Mouse (Mus musculus) olfactory bulb, adult 2 months (tissue): ENCODE data around the gene Rapgef2. TPM values are rescaled to one million over a fixed set of nuclear protein-coding genes. Genes with fewer than 3 reads are reported as not detected.

Source experiments
- H3K27ac ChIP-seq: fragments of 200-500 bp; 2 replicates; pipeline ENCODE4 v1.5.1; 2012; ENCODE audit warnings: low read depth, low read length; ENCODE audit not compliant: insufficient read depth
- H3K4me1 ChIP-seq: fragments of 200-500 bp; 2 replicates; pipeline ENCODE4 v1.6.1; 2012; ENCODE audit warnings: low read length; ENCODE audit not compliant: control insufficient read depth, insufficient read depth
- H3K4me3 ChIP-seq: fragments of 200-500 bp; 2 replicates; pipeline ENCODE4 v1.5.1; 2012; ENCODE audit warnings: mild to moderate bottlenecking, low read depth, low read length, moderate library complexity; ENCODE audit not compliant: insufficient read depth
- CTCF ChIP-seq: fragments of 200-500 bp; IDR thresholded peaks from 2 replicates; pipeline ENCODE4 v1.5.1; 2012; ENCODE audit warnings: low read depth, mild to moderate bottlenecking, low read length, moderate library complexity; ENCODE audit not compliant: insufficient read depth
- POLR2A ChIP-seq: fragments of 200-500 bp; IDR thresholded peaks from 2 replicates; pipeline ENCODE4 v1.6.1; 2012; ENCODE audit warnings: mild to moderate bottlenecking, low read depth, low read length, moderate library complexity; ENCODE audit not compliant: insufficient read depth
- WGBS: fragments of 180-500 bp; shearing (Covaris S2); methylation state at CpG from one replicate; pipeline ENCODE4 v1.1.7; 2018; 5-methylcytosine and 5-hydroxymethylcytosine counted together
- polyA plus RNA-seq: library from polyadenylated mRNA; stranded (reverse); fragments of >200 nt; gene quantifications from 2 replicates; pipeline ENCODE4 v1.2.4, GENCODE M21; 2012; ENCODE audit warnings: low replicate concordance; ENCODE audit not compliant: missing spikeins, insufficient read depth, insufficient read length

Rapgef2 gene
- polyA plus RNA-seq, 1 experiment, result 61.7 TPM

- TF ChIP-seq POLR2A (no peak), CTCF (no peak)
- WGBS, result 55% methylated on average over 8 of the region's 8 CpGs
- Histone ChIP-seq H3K4me3 (no peak overlapping the region), H3K4me1 (peaks cover 16% of the 10 kb centered on the region), H3K27ac (no peak overlapping the region)
Measured at GRCm38 (mm10) chr3:79269872-79270271, 16.4 kb downstream of the Rapgef2 start.

- Histone ChIP-seq H3K4me1 (peaks cover 11% of the 10 kb centered on the region), H3K27ac (no peak overlapping the region), H3K4me3 (no peak overlapping the region)
- TF ChIP-seq CTCF, result no peak
- 76% methylated on average over 6 of the region's 6 CpGs for whole genome bisulfite sequencing
Measured at GRCm38 (mm10) chr3:79266976-79267375, 19.3 kb downstream of the Rapgef2 start.

GRCm38 (mm10) chr3:79261816-79262316, 24.5 kb downstream of the Rapgef2 start:
- TF ChIP-seq CTCF (no peak), POLR2A (no peak)
- no peak overlapping the region for H3K27ac ChIP-seq

GRCm38 (mm10) chr3:79254023-79254422, 32.3 kb downstream of the Rapgef2 start:
- Histone ChIP-seq H3K4me3 (no peak overlapping the region), H3K27ac (no peak overlapping the region), H3K4me1 (peaks cover 9% of the 10 kb centered on the region)
- no peak for TF ChIP-seq CTCF
- TF ChIP-seq POLR2A, result no peak
- WGBS, result 92% methylated on average over 3 of the region's 3 CpGs

More at GRCm38 (mm10) chr3:79261816-79262316, 24.5 kb downstream of the Rapgef2 start:
- no peak overlapping the region for H3K4me3 ChIP-seq
- peaks cover 2% of the 10 kb centered on the region; the same call in 1 of the 2 replicates for H3K4me1 ChIP-seq
- WGBS, result 79% methylated on average over 6 of the region's 6 CpGs

- no peak overlapping the region for H3K27ac ChIP-seq
- 48% methylated on average over 9 of the region's 9 CpGs for WGBS
- H3K4me3 ChIP-seq, result no peak overlapping the region
- TF ChIP-seq POLR2A, result no peak
- no peak for TF ChIP-seq CTCF
- peaks cover 11% of the 10 kb centered on the region for H3K4me1 ChIP-seq
Measured at GRCm38 (mm10) chr3:79253416-79253815, 32.9 kb downstream of the Rapgef2 start.

- peaks cover 11% of the 10 kb centered on the region for H3K4me1 ChIP-seq
- 32% methylated on average over 5 of the region's 5 CpGs for WGBS
- no peak for TF ChIP-seq CTCF
- TF ChIP-seq POLR2A, result no peak
- H3K27ac ChIP-seq, result 0 out of 2 replicates have a peak overlapping the region, but pooled peaks have one; percentile 11
- no peak overlapping the region for H3K4me3 ChIP-seq
Measured at GRCm38 (mm10) chr3:79252921-79253394, 33.4 kb downstream of the Rapgef2 start.

GRCm38 (mm10) chr3:79249955-79250354, 36.4 kb downstream of the Rapgef2 start:
- TF ChIP-seq POLR2A, result no peak
- TF ChIP-seq CTCF, result no peak
- Histone ChIP-seq H3K4me3 (no peak overlapping the region), H3K4me1 (peaks cover 15% of the 10 kb centered on the region), H3K27ac (no peak overlapping the region)
- 52% methylated on average over 1 of the region's 1 CpGs for WGBS

GRCm38 (mm10) chr3:79248659-79249235, 37.6 kb downstream of the Rapgef2 start:
- Histone ChIP-seq H3K4me1 (peaks cover 19% of the 10 kb centered on the region), H3K4me3 (no peak overlapping the region), H3K27ac (no peak overlapping the region)
- WGBS, result 78% methylated on average over 5 of the region's 5 CpGs
- no peak for TF ChIP-seq CTCF
- TF ChIP-seq POLR2A, result no peak

- H3K4me3 ChIP-seq, result no peak overlapping the region
- TF ChIP-seq POLR2A (no peak), CTCF (no peak)
- 87% methylated on average over 11 of the region's 11 CpGs for WGBS
- H3K27ac ChIP-seq, result no peak overlapping the region
- H3K4me1 ChIP-seq, result peaks cover 16% of the 10 kb centered on the region
Measured at GRCm38 (mm10) chr3:79248208-79248607, 38.1 kb downstream of the Rapgef2 start.
